Mouse (Mus musculus): ENCODE results near the gene Zfp420.

DNA sequence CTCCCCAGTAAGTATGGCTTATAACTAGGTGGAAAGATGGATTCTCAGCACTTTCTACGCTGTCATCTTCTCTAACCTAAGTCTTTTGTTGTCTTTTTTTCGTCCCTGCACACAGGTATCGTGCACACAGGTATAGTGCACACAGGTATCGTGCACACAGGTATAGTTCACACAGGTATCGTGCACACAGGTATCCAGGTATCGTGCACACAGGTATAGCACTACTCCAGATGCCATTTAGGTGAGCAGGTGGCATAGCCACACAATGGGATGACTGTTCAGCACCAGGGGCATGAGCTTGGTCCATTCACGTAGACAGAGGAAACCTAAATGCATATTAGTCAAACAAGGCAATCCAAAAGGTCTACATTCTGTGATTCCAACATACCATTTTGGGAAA is 30.7 kb downstream of the Zfp420 start:
- no peak for TF ChIP-seq CTCF (IDR thresholded peaks at IDR 0.05; ENCODE audit: low read depth)
- no peak for TF ChIP-seq EP300 (IDR thresholded peaks at IDR 0.05; ENCODE audit: low read depth)
